Mouse (Mus musculus): ENCODE measurements around the gene Cinp.

- no peak for TF ChIP-seq EP300 (IDR thresholded peaks at IDR 0.05; ENCODE audit: insufficient read depth, low read depth, low read length)
- no peak for TF ChIP-seq CTCF (IDR thresholded peaks at IDR 0.05; ENCODE audit: low read depth, low read length)
Measured at GRCm38 (mm10) chr12:110836729-110837128, 52.2 kb downstream of the Cinp start.

Measured in ES-Bruce4 (cell line).